Mouse (Mus musculus) layer of hippocampus, adult 18-20 months (tissue): Measurements from ENCODE around the gene Orai3. TPM values are rescaled to one million over a fixed set of nuclear protein-coding genes. Genes with fewer than 3 reads are reported as not detected.

Source experiments
- DNase-seq, 2 experiments: peaks; one replicate each; pipeline ENCODE4 v3.0.0; 2022; ENCODE audit warnings: low spot score in 2 of 2
- total RNA-seq, 2 experiments: library from RNA; stranded (reverse); gene quantifications; 2 replicates each; pipeline ENCODE4 v1.2.3; 2021

The Orai3 gene
- total RNA-seq, 2 experiments from 2014 or later, result 25.9 to 29.3 TPM

- DNase-seq, result no peak
Observed at GRCm38 (mm10) chr7:127797076-127797845, 27.6 kb downstream of the Orai3 start.

GRCm38 (mm10) chr7:127798591-127798990 lies 29.0 kb downstream of the Orai3 start:
- no peak for DNase-seq

GRCm38 (mm10) chr7:127799211-127799610 lies 29.6 kb downstream of the Orai3 start:
- DNase-seq, result no peak

DNA sequence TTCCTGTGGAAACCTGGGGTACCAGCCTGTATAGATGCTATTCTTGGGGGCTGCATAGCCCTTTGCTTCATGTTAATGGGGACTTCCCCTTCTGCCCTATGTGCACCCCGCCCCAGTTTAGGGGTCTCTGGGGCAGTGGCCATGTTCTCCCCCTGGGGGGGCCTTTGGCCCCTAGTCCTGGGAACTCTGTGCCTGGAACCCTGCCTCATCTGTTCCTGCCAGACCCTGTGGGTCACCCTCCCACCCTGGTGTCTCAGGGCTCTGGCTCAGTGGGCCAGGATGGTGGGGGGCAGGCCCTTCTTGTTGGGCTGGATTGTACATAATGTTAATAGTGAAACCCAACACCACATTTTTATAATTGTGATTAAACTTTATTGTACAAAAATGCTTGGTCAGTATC lies 30.1 kb downstream of the Orai3 start:
- no peak for DNase-seq

- DNase-seq, result peak; percentile 86 to 89
Observed at GRCm38 (mm10) chr7:127800435-127801009, 30.9 kb downstream of the Orai3 start, which contains the start of gene Hsd3b7. Hsd3b7 (plus strand) TSS chr7:127800604.

GRCm38 (mm10) chr7:127801010-127801621 lies 31.5 kb downstream of the Orai3 start:
- peak in 1 of 2 experiments; percentile 51 for DNase-seq

- DNase-seq, result peak in 1 of 2 experiments; percentile 66
Observed at GRCm38 (mm10) chr7:127802313-127802712, 32.7 kb downstream of the Orai3 start.

- DNase-seq, result no peak
Observed at GRCm38 (mm10) chr7:127808821-127809220, 39.2 kb downstream of the Orai3 start.

- DNase-seq, result no peak
Observed at GRCm38 (mm10) chr7:127809846-127810245, 40.2 kb downstream of the Orai3 start.

DNA sequence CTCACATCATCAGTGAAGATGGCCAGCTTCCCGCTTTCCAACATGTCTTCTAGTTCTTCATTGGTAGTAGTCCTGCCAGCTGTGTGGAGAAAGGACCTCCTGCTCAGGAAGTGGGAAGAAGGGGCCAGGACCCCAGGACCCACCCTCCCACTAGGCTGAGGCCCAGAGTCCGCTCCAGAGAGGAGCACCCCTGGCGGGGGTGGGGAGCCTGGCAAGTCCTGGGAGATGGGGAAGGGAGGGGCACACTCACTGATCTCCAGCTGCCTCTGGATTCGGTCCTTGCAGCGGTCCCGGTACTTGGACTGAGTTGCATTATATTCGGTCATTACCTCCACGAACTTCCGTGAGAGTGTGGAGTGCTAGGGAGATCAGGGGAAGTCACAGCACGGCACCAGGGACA lies 41.0 kb downstream of the Orai3 start:
- no peak for DNase-seq

- DNase-seq, result no peak
Observed at GRCm38 (mm10) chr7:127811240-127811639, 41.6 kb downstream of the Orai3 start.

DNA sequence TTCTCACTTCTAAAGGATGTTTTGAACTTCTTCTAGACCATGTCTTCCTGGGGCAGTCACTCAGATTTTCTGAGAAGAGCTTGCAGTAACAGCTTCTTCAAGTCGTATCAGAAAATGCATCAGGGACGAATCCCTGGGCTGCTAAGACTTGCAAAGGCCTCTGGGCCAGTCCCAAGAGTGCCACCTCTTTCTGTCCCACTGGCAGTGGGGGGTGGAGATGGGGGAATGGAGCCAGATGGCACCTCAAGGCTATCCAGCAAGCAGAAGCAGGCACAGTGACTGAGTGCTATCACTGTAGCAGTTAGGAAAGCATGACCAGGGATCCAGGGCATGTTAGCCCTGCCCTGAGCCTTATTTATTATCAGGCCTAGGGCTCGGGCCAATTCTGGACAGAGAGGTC lies 42.7 kb downstream of the Orai3 start:
- DNase-seq, result no peak

DNA sequence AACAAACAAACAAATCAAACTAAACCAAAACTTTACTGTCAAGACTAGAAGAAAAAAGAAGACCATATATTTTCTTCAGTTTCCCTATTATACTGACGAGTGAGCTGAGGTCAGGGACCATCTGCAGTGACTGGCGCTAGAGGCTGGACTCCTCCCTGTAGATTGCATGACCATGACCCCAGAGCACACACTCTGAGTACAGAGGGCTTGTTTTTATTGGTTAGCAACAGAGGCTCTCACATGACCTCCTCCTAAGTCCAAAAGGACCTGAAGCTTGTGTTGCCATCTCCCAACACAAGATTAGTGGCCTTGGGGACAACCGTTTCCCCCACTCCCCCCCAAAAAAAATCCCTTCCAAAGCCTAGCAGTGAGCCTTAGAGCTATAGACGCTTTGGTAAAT lies 44.2 kb downstream of the Orai3 start:
- DNase-seq, result no peak

- DNase-seq, result peak; percentile 77 to 91
Observed at GRCm38 (mm10) chr7:127814241-127814921, 44.8 kb downstream of the Orai3 start.

GRCm38 (mm10) chr7:127815116-127815665 lies 45.6 kb downstream of the Orai3 start:
- no peak for DNase-seq

DNA sequence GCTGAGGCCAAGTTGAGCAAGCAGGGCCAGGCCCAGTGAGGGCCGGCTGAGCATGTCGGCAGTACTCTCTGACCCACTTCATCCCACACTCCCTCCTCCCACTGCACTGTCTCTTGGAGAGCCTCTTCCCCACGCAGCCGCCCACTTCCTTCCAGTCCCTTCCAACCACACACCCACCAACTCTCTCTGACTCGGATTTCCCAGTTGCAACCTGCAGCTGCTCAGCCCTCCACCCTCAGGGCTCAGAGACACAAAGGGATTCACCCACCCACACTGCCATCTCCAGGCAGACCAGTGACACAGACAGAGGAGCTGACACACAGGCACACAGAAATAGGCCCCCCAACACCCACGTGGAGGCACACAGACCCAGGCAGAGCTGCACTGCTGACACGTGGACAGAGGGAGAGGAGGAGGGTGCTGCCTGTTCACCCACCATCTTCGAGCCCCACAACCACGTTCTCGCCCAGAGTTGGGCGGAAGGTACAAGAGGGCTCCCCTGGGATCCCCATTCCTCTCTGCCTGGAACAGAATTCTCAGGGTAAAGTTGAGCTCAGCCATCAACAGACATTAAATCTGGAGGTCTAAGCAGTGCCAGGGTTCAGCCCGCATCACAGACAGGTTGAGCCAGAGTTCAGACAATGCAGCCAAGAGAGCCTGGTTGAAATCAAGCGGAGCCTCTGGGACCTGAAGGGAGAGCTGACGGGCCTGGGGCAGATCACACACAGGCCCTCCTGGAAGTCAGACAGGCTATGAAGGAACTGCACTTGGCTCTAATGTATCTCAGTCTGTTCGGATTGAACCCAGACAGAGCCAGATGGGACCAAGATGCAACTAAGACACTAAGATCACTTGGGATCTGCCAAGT lies 46.6 kb downstream of the Orai3 start:
- peak; percentile 76 to 81 for DNase-seq

GRCm38 (mm10) chr7:127817053-127817452 lies 47.4 kb downstream of the Orai3 start:
- no peak for DNase-seq

GRCm38 (mm10) chr7:127817776-127818175 lies 48.2 kb downstream of the Orai3 start:
- DNase-seq, result no peak

DNA sequence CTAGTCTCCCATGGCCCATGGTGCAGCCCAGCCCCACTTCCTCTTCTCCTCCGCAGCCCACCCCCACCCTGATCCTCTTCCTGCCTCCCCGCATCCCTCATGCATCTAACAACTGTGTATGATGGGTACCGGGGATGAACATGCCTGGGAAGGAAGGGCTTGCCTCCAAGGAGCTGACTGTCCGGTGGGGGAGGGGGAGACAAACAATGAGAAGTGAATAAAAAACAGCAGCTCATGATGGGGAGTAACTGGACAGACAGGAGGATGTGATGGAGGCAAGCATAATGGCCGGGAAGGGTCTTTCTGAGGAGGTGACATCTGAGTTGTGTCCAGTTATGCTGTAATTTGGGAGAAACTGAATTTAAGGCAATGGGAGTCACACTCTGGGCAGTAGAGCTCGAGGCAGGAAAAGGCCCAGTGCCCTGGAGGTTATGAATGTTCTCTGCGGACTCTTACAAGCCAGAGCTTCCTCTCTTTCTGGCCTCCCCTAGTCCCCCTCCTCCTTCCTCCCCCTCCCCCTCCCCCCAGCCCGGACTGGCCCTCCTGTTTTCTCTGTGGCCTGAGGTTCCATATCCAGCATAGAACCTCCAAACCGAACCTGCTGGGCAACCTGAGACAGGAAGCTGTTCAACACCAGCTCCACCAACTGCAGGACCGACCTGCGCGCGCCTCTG lies 51.4 kb downstream of the Orai3 start:
- no peak for DNase-seq

DNA sequence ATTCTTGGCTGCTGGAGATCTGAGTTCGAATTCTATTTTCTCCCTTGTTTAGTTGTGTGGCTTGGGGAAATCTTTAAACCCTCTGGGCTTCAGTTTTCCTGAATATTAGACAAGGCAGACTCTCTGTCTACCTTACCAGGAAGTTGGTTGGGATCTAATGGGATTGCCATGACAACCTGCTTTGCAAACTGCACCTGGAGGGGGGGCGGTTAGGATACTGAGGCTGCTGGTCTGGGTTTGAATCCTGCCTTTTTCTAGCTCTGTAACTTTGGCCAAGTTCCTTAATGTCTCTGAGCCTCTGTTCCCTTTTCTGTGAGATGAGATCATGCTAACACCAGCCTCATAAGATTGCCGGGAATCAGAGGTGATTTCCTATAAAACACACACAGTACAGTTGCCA lies 52.9 kb downstream of the Orai3 start:
- no peak for DNase-seq
